Mouse (Mus musculus) inflammation-experienced regulatory T-cells, adult 16 weeks (primary cell): Measurements from ENCODE around the gene Sccpdh. TPM values are rescaled to one million over a fixed set of nuclear protein-coding genes. Genes with fewer than 3 reads are reported as not detected.

Experiments used
- polyA plus RNA-seq: library from polyadenylated mRNA; unstranded; fragments of 100-300 nt; shearing (Covaris generic); gene quantifications from one replicate; pipeline ENCODE4 v1.2.1, GENCODE M21; 2017

Gene Sccpdh
- polyA plus RNA-seq = 27.8 TPM

DNA sequence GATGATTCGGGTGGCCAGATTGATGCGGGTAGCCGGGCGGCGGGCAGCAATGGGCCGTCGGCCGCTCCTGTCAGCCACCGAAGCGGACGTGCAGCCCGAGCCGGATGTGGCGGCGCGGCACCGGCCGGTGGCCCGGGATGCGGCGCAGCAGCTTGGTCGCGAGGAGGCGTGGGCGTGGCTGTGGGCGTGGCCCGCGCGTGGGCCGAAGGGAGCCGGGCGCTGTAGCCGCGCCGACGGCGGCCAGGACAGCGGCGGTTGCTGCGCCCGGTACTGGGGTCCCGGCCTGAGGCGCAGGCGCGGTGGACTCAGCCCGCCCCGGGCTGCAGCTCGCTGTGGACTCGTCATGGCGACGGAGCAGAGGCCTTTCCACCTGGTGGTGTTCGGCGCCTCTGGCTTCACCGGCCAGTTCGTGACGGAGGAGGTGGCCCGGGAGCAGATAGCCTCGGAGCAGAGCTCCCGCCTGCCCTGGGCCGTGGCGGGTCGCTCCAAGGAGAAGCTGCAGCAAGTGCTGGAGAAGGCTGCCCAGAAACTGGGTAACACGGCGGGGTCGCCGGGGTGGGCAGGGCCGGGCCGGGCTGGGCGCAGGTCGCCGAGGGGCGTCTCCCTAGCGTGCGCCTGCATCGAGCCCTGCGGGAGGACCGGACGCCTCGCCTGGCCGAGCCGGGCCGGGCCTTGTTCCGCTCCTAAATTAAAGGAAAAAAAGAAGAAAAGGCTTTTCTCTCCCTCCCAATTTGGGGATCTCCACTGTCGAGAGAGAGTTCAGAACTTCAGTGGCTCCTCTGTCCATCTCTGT is at the start of gene Sccpdh:
TSS of gene Sccpdh (plus strand) at position 198 of the 793 bp plus-strand sequence.

Other genes starting within 250 kb of the Sccpdh start
- 43.1 TPM for gene Smyd3, start 150.2 kb upstream of the Sccpdh start, polyA plus RNA-seq
- gene Tfb2m, start 121.9 kb upstream of the Sccpdh start, polyA plus RNA-seq = 29.4 TPM
- gene Cnst, start 121.8 kb upstream of the Sccpdh start, polyA plus RNA-seq = 63.6 TPM
- not detected for gene Kif28, start 77.1 kb downstream of the Sccpdh start, polyA plus RNA-seq
- not detected for gene Gm10518, start 135.2 kb downstream of the Sccpdh start, polyA plus RNA-seq
- gene Ahctf1, start 135.5 kb downstream of the Sccpdh start, polyA plus RNA-seq = 20.2 TPM